Mouse (Mus musculus) hindbrain, postnatal 0 days (tissue): ENCODE measurements at regions not wholly inside any gene's neighbourhood (a gene's known extent, or its start where the extent isn't known, plus 50 kb on each side); places are given as distances from the start of the nearest gene placed in this dataset.

Experiments
- ATAC-seq: fragments of 200-750 bp; cut with Nextera tagmentation; 2 replicates; pipeline ENCODE4 v1.8.0; 2017; ENCODE audit warnings: mild to moderate bottlenecking, moderate TSS enrichment, moderate library complexity
- DNase-seq: peaks from one replicate; pipeline ENCODE4 v3.0.0-alpha.2; 2015; ENCODE audit warnings: low spot score
- H3K27ac ChIP-seq: fragments of 300-500 bp; sonication (generic); 2 replicates; pipeline ENCODE4 v1.5.1; 2014; ENCODE audit warnings: mild to moderate bottlenecking
- H3K27me3 ChIP-seq: fragments of 300-500 bp; sonication (generic); 2 replicates; pipeline ENCODE4 v1.6.1; 2014; ENCODE audit warnings: low read length, mixed read lengths; ENCODE audit not compliant: insufficient read depth
- H3K36me3 ChIP-seq: fragments of 300-500 bp; sonication (generic); 2 replicates; pipeline ENCODE4 v1.6.1; 2014; ENCODE audit warnings: low read length, mixed read lengths; ENCODE audit not compliant: insufficient read depth
- H3K4me1 ChIP-seq: fragments of 300-500 bp; sonication (generic); 2 replicates; pipeline ENCODE4 v1.6.1; 2014; ENCODE audit warnings: antibody characterized with exemption, low read length, mixed read lengths; ENCODE audit not compliant: insufficient read depth
- H3K4me2 ChIP-seq: fragments of 300-500 bp; sonication (generic); 2 replicates; pipeline ENCODE4 v1.6.1; 2014; ENCODE audit warnings: low read depth, mild to moderate bottlenecking, low read length, moderate library complexity, mixed read lengths
- H3K4me3 ChIP-seq: fragments of 300-500 bp; sonication (generic); 2 replicates; pipeline ENCODE4 v1.5.1; 2014; ENCODE audit warnings: low read length
- H3K9ac ChIP-seq: fragments of 300-500 bp; sonication (generic); replicated peaks from 2 replicates; pipeline ENCODE4 v1.6.1; 2014; ENCODE audit warnings: mild to moderate bottlenecking, low read length, moderate library complexity, mixed read lengths
- H3K9me3 ChIP-seq: fragments of 300-500 bp; sonication (generic); 2 replicates; pipeline ENCODE4 v1.6.1; 2016; ENCODE audit warnings: low read length, mixed read lengths
- CTCF ChIP-seq: IDR thresholded peaks from 2 replicates; pipeline ENCODE4 v1.5.1; 2016; ENCODE audit warnings: antibody characterized with exemption, control low read depth, low read depth
- WGBS: fragments of 180-500 bp; shearing (Covaris S2); extraction: QIAGEN DNeasy Blood & Tissue Kit; methylation state at CpG from one replicate; pipeline ENCODE4 v1.1.7; 2014; 5-methylcytosine and 5-hydroxymethylcytosine counted together

DNA sequence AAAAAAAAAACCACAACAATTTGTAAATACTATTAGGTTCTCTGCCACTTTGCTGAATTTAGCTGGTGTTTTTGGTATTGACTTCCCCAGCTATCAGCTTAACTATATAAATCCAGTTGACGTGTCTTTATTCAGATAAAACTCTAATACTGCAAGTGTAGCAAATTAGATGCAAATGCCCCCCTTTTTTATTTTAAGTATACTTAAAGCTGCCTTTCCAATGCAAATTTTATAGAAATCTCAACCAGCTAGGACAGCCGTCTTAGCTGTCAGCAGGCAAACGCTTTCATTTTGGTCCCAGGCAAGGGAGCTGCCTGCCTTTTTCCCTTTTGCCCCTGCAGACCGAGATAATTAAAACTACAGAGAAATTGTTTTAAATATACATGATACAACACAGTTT, 61.6 kb upstream of the Irx3 start:
- no peak overlapping the region for H3K4me3 ChIP-seq
- H3K4me2 ChIP-seq: no peak overlapping the region
- no peak overlapping the region for H3K9ac ChIP-seq
- H3K27me3 ChIP-seq: no peaks in the 10 kb centered on the region; the same call in 1 of the 2 replicates
- DNase-seq (no peak), ATAC-seq (no peak)
- TF ChIP-seq CTCF: no peak
- no peak overlapping the region for H3K27ac ChIP-seq
- WGBS: 42% methylated on average over 4 of the region's 4 CpGs
- no peaks in the 10 kb centered on the region for H3K36me3 ChIP-seq
- no peaks in the 10 kb centered on the region for H3K9me3 ChIP-seq
- no peaks in the 10 kb centered on the region for H3K4me1 ChIP-seq

DNA sequence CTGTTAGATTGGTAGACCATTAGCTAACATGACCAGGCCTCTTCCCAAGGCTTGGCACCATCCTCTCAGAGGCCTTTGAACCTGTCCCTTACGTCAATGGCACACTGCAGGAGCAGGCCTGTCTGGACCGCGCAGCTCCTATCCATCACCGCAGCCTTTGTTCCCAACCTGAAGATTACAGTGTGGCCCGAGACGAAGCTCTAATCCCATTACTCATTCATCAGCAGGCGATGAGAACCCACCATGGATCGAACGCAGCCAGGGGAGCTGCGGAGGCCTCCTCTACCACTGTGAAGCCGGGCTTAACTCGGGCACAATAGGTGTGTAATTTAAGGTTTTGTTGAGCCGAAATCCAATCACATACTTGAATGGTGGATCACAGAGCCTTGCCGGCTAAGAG, 54.0 kb upstream of the Irx3 start:
- no peak for ATAC-seq

DNA sequence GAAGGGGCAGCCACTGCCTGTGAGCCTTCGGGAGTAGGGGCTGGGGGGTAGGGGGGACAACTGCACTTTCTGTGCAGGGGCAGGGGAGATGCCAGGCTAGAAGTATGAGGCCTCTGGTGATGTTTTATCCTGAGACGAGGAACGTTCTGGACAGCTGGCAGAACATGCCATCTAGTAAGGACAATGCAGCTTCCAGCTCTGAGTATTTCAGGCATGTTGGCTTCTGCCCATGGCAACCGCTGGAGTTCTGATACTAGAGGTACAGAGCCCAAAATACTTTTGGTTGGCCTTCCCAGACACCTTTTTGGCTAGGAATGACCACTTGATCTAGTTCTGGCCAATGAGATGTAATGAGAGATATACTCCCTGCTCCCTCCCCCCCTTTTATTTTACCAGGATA, 52.5 kb upstream of the Irx3 start:
- H3K27ac ChIP-seq: no peak overlapping the region
- WGBS: 43% methylated on average over 4 of the region's 4 CpGs
- ATAC-seq (no peak), DNase-seq (no peak)
- H3K4me3 ChIP-seq: no peak overlapping the region
- H3K9ac ChIP-seq: no peak overlapping the region
- no peak for TF ChIP-seq CTCF
- no peaks in the 10 kb centered on the region for H3K9me3 ChIP-seq
- no peaks in the 10 kb centered on the region for H3K27me3 ChIP-seq
- H3K36me3 ChIP-seq: no peaks in the 10 kb centered on the region
- H3K4me1 ChIP-seq: no peaks in the 10 kb centered on the region
- H3K4me2 ChIP-seq: no peak overlapping the region

More for the DNA sequence above, 54.0 kb upstream of the Irx3 start:
- Histone ChIP-seq H3K27me3 (no peaks in the 10 kb centered on the region), H3K4me3 (no peak overlapping the region), H3K27ac (no peak overlapping the region), H3K4me1 (no peaks in the 10 kb centered on the region), H3K9ac (no peak overlapping the region), H3K9me3 (no peaks in the 10 kb centered on the region), H3K36me3 (no peaks in the 10 kb centered on the region), H3K4me2 (no peak overlapping the region)
- DNase-seq: no peak
- no peak for TF ChIP-seq CTCF
- WGBS: 40% methylated on average over 14 of the region's 14 CpGs

DNA sequence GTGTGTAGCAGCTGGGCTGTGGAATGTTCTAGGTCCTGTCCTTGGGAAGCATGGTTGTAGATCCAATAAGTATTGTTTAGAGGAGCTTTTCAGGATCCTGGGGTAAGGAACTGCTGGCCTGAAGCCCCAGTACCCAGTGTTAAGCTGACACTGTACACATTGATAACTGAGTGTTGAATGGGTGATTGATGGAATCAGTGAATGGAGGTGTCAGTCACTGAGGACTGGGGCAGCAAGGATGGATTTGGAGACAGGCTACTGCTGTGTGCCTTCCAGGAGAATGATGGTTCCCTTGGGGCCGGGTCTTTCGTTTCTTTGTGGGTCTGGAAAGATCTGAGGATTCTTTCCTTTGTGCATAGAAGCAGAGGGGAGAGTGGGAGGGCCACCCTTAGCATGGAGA, 51.9 kb upstream of the Irx3 start:
- Histone ChIP-seq H3K27me3 (no peaks in the 10 kb centered on the region), H3K9ac (no peak overlapping the region), H3K9me3 (no peaks in the 10 kb centered on the region), H3K4me1 (no peaks in the 10 kb centered on the region), H3K4me2 (no peak overlapping the region), H3K27ac (no peak overlapping the region), H3K4me3 (no peak overlapping the region), H3K36me3 (no peaks in the 10 kb centered on the region)
- ATAC-seq (peak; percentile 68; the same call in 1 of the 2 replicates), DNase-seq (no peak)
- WGBS: 19% methylated on average over 2 of the region's 2 CpGs
- no peak for TF ChIP-seq CTCF

DNA sequence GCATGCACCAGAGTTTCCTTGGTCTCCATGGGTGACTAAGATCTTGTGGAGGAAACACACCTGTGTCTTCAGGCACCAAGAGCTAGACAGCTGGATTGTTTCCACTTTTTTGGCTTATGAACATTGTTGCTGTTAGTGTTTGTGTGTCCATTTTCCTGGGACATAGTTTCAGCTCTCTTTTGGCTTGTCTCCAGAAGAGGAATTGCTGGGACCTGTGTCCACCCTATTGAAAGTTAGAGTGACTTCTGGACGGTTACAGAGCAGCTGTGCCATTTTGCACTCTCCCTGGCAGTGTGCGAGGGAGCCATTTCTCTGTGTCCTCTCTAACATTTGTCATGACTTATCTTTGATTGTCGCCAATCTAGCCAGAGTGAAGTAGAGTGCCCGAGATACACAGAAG, 51.5 kb upstream of the Irx3 start:
- Histone ChIP-seq H3K9me3 (no peaks in the 10 kb centered on the region), H3K4me3 (no peak overlapping the region), H3K27me3 (no peaks in the 10 kb centered on the region), H3K36me3 (no peaks in the 10 kb centered on the region), H3K9ac (no peak overlapping the region), H3K27ac (no peak overlapping the region), H3K4me2 (no peak overlapping the region), H3K4me1 (no peaks in the 10 kb centered on the region)
- TF ChIP-seq CTCF: no peak
- 59% methylated on average over 4 of the region's 4 CpGs for WGBS
- ATAC-seq (no peak), DNase-seq (no peak)
